Mouse (Mus musculus) liver, embryonic 18 days (tissue): ENCODE measurements around the gene Prl7a1. TPM values are rescaled to one million over a fixed set of nuclear protein-coding genes. Genes with fewer than 3 reads are reported as not detected.

Experiments used
- polyA plus RNA-seq: library from polyadenylated mRNA; depleted of rRNA; stranded (reverse); fragments of >200 nt; gene quantifications from 2 replicates; pipeline ENCODE4 v1.2.3, GENCODE M21; 2012; rRNA removed

Gene Prl7a1
- polyA plus RNA-seq: not detected in 2 replicates

DNA sequence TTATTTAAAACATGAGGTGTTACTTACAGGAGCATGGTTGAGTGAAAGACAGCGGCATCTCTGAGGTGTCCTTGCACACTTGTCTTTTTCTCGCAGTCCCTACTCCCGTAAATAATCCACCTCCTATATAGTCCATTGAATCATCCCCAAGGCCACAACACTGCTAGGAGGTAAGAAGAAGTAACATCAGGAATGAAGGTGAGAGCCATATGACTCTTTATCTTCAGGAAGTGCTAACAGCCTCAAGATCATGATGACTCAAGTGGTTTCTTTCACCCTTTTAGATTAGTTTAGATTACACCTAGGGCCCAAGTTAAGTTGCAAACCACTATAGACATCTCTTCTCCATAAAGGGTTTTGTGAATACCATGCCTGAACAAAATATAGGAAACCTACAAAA lies at the start of gene Prl7a1:
TSS of gene Prl7a1 (minus strand) at position 101 of the 400 bp plus-strand sequence.

DNA sequence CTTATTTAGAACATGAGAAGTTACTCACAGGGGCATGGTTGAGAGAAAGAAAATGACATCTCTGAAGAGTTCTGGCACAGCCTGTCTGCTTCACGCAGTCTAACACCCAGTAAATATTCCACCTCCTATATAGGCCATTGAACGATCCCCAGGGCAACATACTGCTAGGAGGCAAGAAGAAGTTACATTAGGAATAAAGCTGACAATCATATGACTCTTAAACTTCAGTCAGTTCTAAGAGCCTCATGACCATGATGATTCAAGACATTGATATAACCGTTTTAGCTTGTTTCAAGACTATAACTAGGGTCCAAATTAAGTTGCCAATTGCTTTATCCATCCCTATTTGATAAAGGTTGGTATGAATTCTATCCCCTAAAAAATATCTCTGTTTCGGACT lies 25.6 kb upstream of the Prl7a1 start, which contains the start of gene Prl7a2:
TSS of gene Prl7a2 (minus strand) at position 101 of the 400 bp plus-strand sequence.

DNA sequence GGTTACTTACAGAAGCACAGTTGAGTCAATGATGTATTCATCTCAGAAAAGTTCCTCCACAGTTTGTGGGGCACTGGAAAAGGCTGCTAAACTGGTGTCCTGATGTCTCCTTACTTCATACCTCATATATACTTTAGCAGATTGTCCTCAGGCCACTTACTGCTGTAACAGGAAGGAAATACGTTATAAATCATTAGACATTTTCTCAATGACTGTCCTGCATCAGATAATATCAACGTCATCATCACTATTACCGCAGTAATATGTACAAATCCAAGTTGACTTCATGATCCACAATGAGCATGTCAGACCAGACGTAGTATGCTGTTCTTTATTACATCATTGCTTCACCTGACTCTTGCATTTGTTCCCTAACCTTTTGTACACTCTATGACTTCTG lies 31.8 kb downstream of the Prl7a1 start, which contains the start of gene Prl7b1:
TSS of gene Prl7b1 (minus strand) at position 101 of the 400 bp plus-strand sequence.

Other genes with a start within 250 kb of the Prl7a1 start
- gene Prl8a6, start 203.8 kb downstream of the Prl7a1 start, polyA plus RNA-seq: not detected in 2 replicates
- not detected in 2 replicates for gene Prl8a8, start 129.3 kb downstream of the Prl7a1 start, polyA plus RNA-seq
- gene Prl8a9, start 77.9 kb downstream of the Prl7a1 start, polyA plus RNA-seq: not detected in 2 replicates
- gene Prl8a1, start 60.3 kb downstream of the Prl7a1 start, polyA plus RNA-seq: not detected in 2 replicates
- not detected in 2 replicates for gene Prl7b1, start 31.9 kb downstream of the Prl7a1 start, polyA plus RNA-seq
- not detected in 2 replicates for gene Prl7a2, start 25.5 kb upstream of the Prl7a1 start, polyA plus RNA-seq
- not detected in 2 replicates for gene Prl7d1, start 74.2 kb upstream of the Prl7a1 start, polyA plus RNA-seq
- gene Prl7c1, start 138.3 kb upstream of the Prl7a1 start, polyA plus RNA-seq: not detected in 2 replicates
- gene Prl2a1, start 159.2 kb upstream of the Prl7a1 start, polyA plus RNA-seq: not detected in 2 replicates
- gene Prl2c1, start 206.8 kb upstream of the Prl7a1 start, polyA plus RNA-seq: not detected in 2 replicates